Mouse (Mus musculus): ENCODE data around the gene Myl7.

DNA sequence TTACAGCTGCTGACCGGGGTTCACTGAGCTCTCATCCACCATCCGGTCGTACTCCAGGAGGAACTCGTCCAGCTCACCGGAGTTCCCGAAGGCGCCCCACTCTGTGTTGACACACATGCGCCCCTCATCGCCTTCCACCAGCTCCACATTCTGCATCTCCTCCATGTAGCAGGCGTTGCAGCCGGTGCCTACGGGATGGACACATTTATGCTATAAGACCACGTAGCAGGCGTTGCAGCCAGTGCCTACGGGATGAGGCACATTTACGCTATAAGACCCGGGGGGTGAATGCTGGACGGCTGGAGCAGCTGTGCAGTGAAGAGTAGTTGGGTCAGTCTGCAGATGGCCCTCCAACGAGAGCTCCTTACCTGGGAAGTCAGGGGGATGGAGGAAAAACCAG, 5.8 kb upstream of the Myl7 start:
- TF ChIP-seq POLR2A (IDR thresholded peaks at IDR 0.05; ENCODE audit: control insufficient read depth, extremely low read depth, insufficient read depth, low read length, poor library complexity) (no peak), CTCF (IDR thresholded peaks at IDR 0.05; ENCODE audit: borderline replicate concordance, control insufficient read depth, extremely low read depth, insufficient read depth, low read length, poor library complexity) (no peak)
